Mouse (Mus musculus) erythroblast, embryonic 14.5 days (primary cell): ENCODE measurements at regions not wholly inside any gene's neighbourhood (a gene's known extent, or its start where the extent isn't known, plus 50 kb on each side); places are given as distances from the start of the nearest gene placed in this dataset.

Source experiments
- GATA1 ChIP-seq: IDR thresholded peaks from 2 replicates; pipeline ENCODE4 v1.6.1; 2012; ENCODE audit warnings: low read length, inconsistent platforms, mixed read lengths
- TAL1 ChIP-seq: IDR thresholded peaks from 3 replicates; pipeline ENCODE4 v1.6.1; 2012; ENCODE audit warnings: low read length, inconsistent platforms, mixed read lengths

GRCm38 (mm10) chr13:106352614-106353409 is 583.9 kb downstream of the Ipo11 start:
- TF ChIP-seq GATA1 (no peak), TAL1 (no peak)
